Comparison of ENCODE assay signal across 8 mouse cellular contexts in genomic region chr6:53067446-53067988, GRCm38 (mm10). TPM values are rescaled to one million over a fixed set of nuclear protein-coding genes. Genes with fewer than 3 reads are reported as not detected.
DNase-seq lines count a peak whose midpoint lies in the region; ATAC-seq and TF ChIP-seq lines count a peak whose summit lies in the region.

No protein-coding gene starts in this region.

- H3K4me2 ChIP-seq in forebrain, postnatal 0 days (ENCODE audit: low read depth), result peak overlapping the region; percentile 86
- peak overlapping the region; percentile 96 for H3K4me2 ChIP-seq in kidney, postnatal 0 days (ENCODE audit: low read length)
- peak overlapping the region; percentile 96 for H3K4me2 ChIP-seq in lung, embryonic 15.5 days

- no peaks in the 10 kb centered on the region for H3K27me3 ChIP-seq in forebrain, postnatal 0 days (ENCODE audit: insufficient read depth, low read length)
- no peaks in the 10 kb centered on the region for H3K27me3 ChIP-seq in kidney, postnatal 0 days (ENCODE audit: insufficient read depth, low read length)
- H3K27me3 ChIP-seq in lung, embryonic 15.5 days, result peaks cover 37% of the 10 kb centered on the region

- peak overlapping the region; percentile 89 for H3K27ac ChIP-seq in forebrain, postnatal 0 days (ENCODE audit: low read depth, low read length)
- H3K27ac ChIP-seq in kidney, postnatal 0 days, result no peak overlapping the region
- no peak overlapping the region for H3K27ac ChIP-seq in lung, embryonic 15.5 days

- peak; percentile 38; the same call in 1 of the 2 replicates for ATAC-seq in cerebellum, adult (ENCODE audit: insufficient number of reproducible peaks, low FRiP score, low TSS enrichment)
- no peak; the same call in 1 of the 2 replicates for ATAC-seq in forebrain, postnatal 0 days
- peak; percentile 43; the same call in 1 of the 2 replicates for ATAC-seq in kidney, postnatal 0 days (replicated peaks; ENCODE audit: low FRiP score, low read depth)
- 0 out of 2 replicates have a peak, but pooled peaks have one; percentile 31 for ATAC-seq in lung, embryonic 15.5 days (ENCODE audit: borderline replicate concordance, extremely low read depth, low FRiP score, low TSS enrichment)

- no peak for TF ChIP-seq CTCF in forebrain, postnatal 0 days (IDR thresholded peaks at IDR 0.05; ENCODE audit: low read depth)
- TF ChIP-seq CTCF in kidney, postnatal 0 days (IDR thresholded peaks at IDR 0.05; ENCODE audit: low read depth), result no peak

- H3K4me1 ChIP-seq in forebrain, postnatal 0 days (ENCODE audit: insufficient read depth), result no peaks in the 10 kb centered on the region
- no peaks in the 10 kb centered on the region for H3K4me1 ChIP-seq in kidney, postnatal 0 days (replicated peaks; ENCODE audit: insufficient read depth, low read length)
- peaks cover 8% of the 10 kb centered on the region; the same call in 1 of the 2 replicates for H3K4me1 ChIP-seq in lung, embryonic 15.5 days

- DNase-seq in layer of hippocampus, postnatal 10 days (ENCODE audit: low spot score in 2 of 2), result peak; percentile 19 to 41
- DNase-seq in layer of hippocampus, adult 9-10 months (ENCODE audit: low spot score), result no peak
- peak; percentile 40 for DNase-seq in forebrain, postnatal 0 days
- DNase-seq in kidney, postnatal 0 days (ENCODE audit: low spot score), result no peak
- peak; percentile 23 for DNase-seq in right cerebral cortex, adult 18-20 months
- DNase-seq in gastrocnemius, postnatal 10 days, result no peak

- H3K36me3 ChIP-seq in forebrain, postnatal 0 days (ENCODE audit: insufficient read depth), result no peaks in the 10 kb centered on the region
- no peaks in the 10 kb centered on the region for H3K36me3 ChIP-seq in kidney, postnatal 0 days (ENCODE audit: insufficient read depth, low read length)
- no peaks in the 10 kb centered on the region for H3K36me3 ChIP-seq in lung, embryonic 15.5 days

- H3K9me3 ChIP-seq in forebrain, postnatal 0 days (ENCODE audit: low read length), result no peaks in the 10 kb centered on the region
- H3K9me3 ChIP-seq in kidney, postnatal 0 days (replicated peaks; ENCODE audit: low read length), result no peaks in the 10 kb centered on the region
- no peaks in the 10 kb centered on the region for H3K9me3 ChIP-seq in lung, embryonic 15.5 days

- peak overlapping the region; percentile 97 for H3K9ac ChIP-seq in forebrain, postnatal 0 days
- peak overlapping the region; percentile 69 for H3K9ac ChIP-seq in kidney, postnatal 0 days (ENCODE audit: low read depth, low read length)
- H3K9ac ChIP-seq in lung, embryonic 15.5 days, result peak overlapping the region; percentile 70

- peak overlapping the region; percentile 98 for H3K4me3 ChIP-seq in forebrain, postnatal 0 days (ENCODE audit: low read depth, low read length)
- H3K4me3 ChIP-seq in kidney, postnatal 0 days (replicated peaks; ENCODE audit: low read depth, low read length), result peak overlapping the region; percentile 85
- peak overlapping the region; percentile 80 for H3K4me3 ChIP-seq in lung, embryonic 15.5 days

- WGBS in forebrain, postnatal 0 days, result 4% methylated on average over 39 of the region's 41 CpGs
- WGBS in kidney, postnatal 0 days, result 5% methylated on average over 38 of the region's 41 CpGs
- 5% methylated on average over 41 of the region's 41 CpGs for WGBS in lung, embryonic 15.5 days

RNA-seq across cellular contexts. Expression of gene Jazf1, which starts 0.9 kb away (rescaled TPM):
- 10 to 100 TPM; 69.5 to 82.2 TPM for total RNA-seq in layer of hippocampus, postnatal 10 days (2021)
- 44.9 and 50.8 TPM in 2 replicates for total RNA-seq in forebrain, postnatal 0 days (2014; rRNA removed)
- 55.6 and 71.7 TPM in 2 replicates for polyA plus RNA-seq in forebrain, postnatal 0 days (2015; fragmentation: Nextera tagmentation; extraction: Ambion mirVana)
- 3.2 and 3.7 TPM in 2 replicates for polyA plus RNA-seq in kidney, postnatal 0 days (2015; fragmentation: Nextera tagmentation; extraction: Ambion mirVana)
- polyA plus RNA-seq in lung, embryonic 15.5 days (2015; fragmentation: Nextera tagmentation; extraction: Ambion mirVana), result 4.7 and 5.0 TPM in 2 replicates
- total RNA-seq in gastrocnemius, postnatal 10 days (2021), result 1 to 10 TPM; 3.8 to 4.0 TPM

Comparison
In these comparisons a context has a peak if more than half of its experiments do, and no peak if none do; other contexts are left out.
1. DNase-seq: peak in layer of hippocampus, postnatal 10 days (2 of 2), forebrain, postnatal 0 days (single experiment) and right cerebral cortex, adult 18-20 months (single experiment); none in layer of hippocampus, adult 9-10 months (single experiment), kidney, postnatal 0 days (single experiment) and gastrocnemius, postnatal 10 days (single experiment).
2. Peak in every context shown above with its lines, with median percentiles within 50 percentile points of each other: H3K4me2 ChIP-seq, H3K4me3 ChIP-seq and H3K9ac ChIP-seq.